Comparison of ENCODE assay signal across 8 mouse cellular contexts in genomic region chr3:107631523-107631958, GRCm38 (mm10). TPM values are rescaled to one million over a fixed set of nuclear protein-coding genes. Genes with fewer than 3 reads are reported as not detected.
DNase-seq lines count a peak whose midpoint lies in the region; ATAC-seq lines count a peak whose summit lies in the region.

Gene Strip1 (minus strand): TSS chr3:107631694.

- peaks cover 7 to 9% of the 10 kb centered on the region in 2 experiments; a peak in 3 of 4 replicates for H3K4me1 ChIP-seq in heart, embryonic 14.5 days (ENCODE audit: control insufficient read depth in 2 of 2, insufficient read depth in 2 of 2, low read length in 2 of 2)
- peaks cover 16% of the 10 kb centered on the region for H3K4me1 ChIP-seq in liver, embryonic 13.5 days (replicated peaks)
- H3K4me1 ChIP-seq in stomach, embryonic 16.5 days (ENCODE audit: control insufficient read depth, insufficient read depth, low read length) = peaks cover 5% of the 10 kb centered on the region; the same call in 1 of the 2 replicates

- peak; percentile 80 for DNase-seq in c-Kit-negative CD71-positive TER-119-positive erythroid progenitor cells, embryonic 14.5 days (ENCODE audit: low read depth, low spot score)
- DNase-seq in fibroblast of lung, adult 2 months (ENCODE audit: low read depth) = peak; percentile 88
- peak; percentile 96 for DNase-seq in kidney, postnatal 14 days
- DNase-seq in liver, embryonic 13.5 days = peak; percentile 90
- DNase-seq in neural tube, embryonic 10.5 days (ENCODE audit: extremely low spot score, low spot score) = peak; percentile 92

- H3K9me3 ChIP-seq in heart, embryonic 14.5 days (ENCODE audit: control insufficient read depth, low read length) = no peaks in the 10 kb centered on the region
- H3K9me3 ChIP-seq in liver, embryonic 13.5 days (replicated peaks) = no peaks in the 10 kb centered on the region
- no peaks in the 10 kb centered on the region for H3K9me3 ChIP-seq in stomach, embryonic 16.5 days (replicated peaks; ENCODE audit: control insufficient read depth, low read length)

- H3K9ac ChIP-seq in heart, embryonic 14.5 days (ENCODE audit: low read length) = peak within 1 kb of the TSS; percentile 98
- H3K9ac ChIP-seq in liver, embryonic 13.5 days = peak within 1 kb of the TSS; percentile 94
- H3K9ac ChIP-seq in stomach, embryonic 16.5 days (ENCODE audit: low read length) = peak within 1 kb of the TSS; percentile 98

- ATAC-seq in CD4-positive, CD25-positive, alpha-beta regulatory T cell, adult 4 months = peak; percentile 97
- ATAC-seq in heart, embryonic 14.5 days (ENCODE audit: insufficient number of reproducible peaks, insufficient read depth, low FRiP score, low read depth) = peak; percentile 90
- peak; percentile 97 for ATAC-seq in liver, embryonic 13.5 days (ENCODE audit: low read depth)
- ATAC-seq in stomach, embryonic 16.5 days (ENCODE audit: insufficient read depth, low FRiP score) = peak; percentile 96

- H3K36me3 ChIP-seq in heart, embryonic 14.5 days (ENCODE audit: control insufficient read depth, insufficient read depth, low read length) = peaks cover 29% of the 10 kb centered on the region
- H3K36me3 ChIP-seq in liver, embryonic 13.5 days = peaks cover 14% of the 10 kb centered on the region
- H3K36me3 ChIP-seq in stomach, embryonic 16.5 days (ENCODE audit: control insufficient read depth, insufficient read depth, low read length) = peaks cover 7% of the 10 kb centered on the region; the same call in 1 of the 2 replicates

- peak within 1 kb of the TSS; percentile 87 for H3K4me2 ChIP-seq in heart, embryonic 14.5 days (ENCODE audit: low read length)
- peak within 1 kb of the TSS; percentile 94 for H3K4me2 ChIP-seq in liver, embryonic 13.5 days
- peak within 1 kb of the TSS; percentile 94 for H3K4me2 ChIP-seq in stomach, embryonic 16.5 days (ENCODE audit: low read depth, low read length)

- peak within 1 kb of the TSS; percentile 87 to 100 for H3K4me3 ChIP-seq in heart, embryonic 14.5 days (ENCODE audit: control insufficient read depth in 1 of 2, insufficient read depth in 1 of 2, low read depth in 1 of 2, low read length in 2 of 2)
- peak within 1 kb of the TSS; percentile 95 for H3K4me3 ChIP-seq in liver, embryonic 13.5 days (replicated peaks)
- H3K4me3 ChIP-seq in stomach, embryonic 16.5 days (replicated peaks; ENCODE audit: low read length) = peak within 1 kb of the TSS; percentile 99

- 0% methylated on average over 35 of the region's 35 CpGs for WGBS in heart, embryonic 14.5 days
- WGBS in liver, embryonic 13.5 days (ENCODE audit: insufficient replicate concordance) = 0% methylated on average over 35 of the region's 35 CpGs
- WGBS in stomach, embryonic 16.5 days = under 1% methylated on average over 35 of the region's 35 CpGs

- H3K27ac ChIP-seq in heart, embryonic 14.5 days (replicated peaks in 1 of 2; ENCODE audit: control insufficient read depth in 1 of 2, insufficient read depth in 1 of 2, low read depth in 2 of 2, low read length in 2 of 2) = peak within 1 kb of the TSS; percentile 94 to 96
- H3K27ac ChIP-seq in liver, embryonic 13.5 days = peak within 1 kb of the TSS; percentile 80
- peak within 1 kb of the TSS; percentile 94 for H3K27ac ChIP-seq in stomach, embryonic 16.5 days (ENCODE audit: low read length)

- H3K27me3 ChIP-seq in heart, embryonic 14.5 days (ENCODE audit: control insufficient read depth, insufficient read depth, low read length) = no peaks in the 10 kb centered on the region
- H3K27me3 ChIP-seq in liver, embryonic 13.5 days = no peaks in the 10 kb centered on the region
- H3K27me3 ChIP-seq in stomach, embryonic 16.5 days (ENCODE audit: control insufficient read depth, insufficient read depth, low read length) = no peaks in the 10 kb centered on the region

RNA-seq across cellular contexts. Expression of gene Strip1, which starts in this region (rescaled TPM):
- polyA plus RNA-seq in CD4-positive, CD25-positive, alpha-beta regulatory T cell, adult 4 months (2017; shearing (Covaris generic)) = 10 to 100 TPM; 18.8 to 19.4 TPM
- 40.3 TPM in 2 replicates for polyA plus RNA-seq in heart, embryonic 14.5 days (2014; fragmentation: Nextera tagmentation; extraction: Ambion mirVana)
- polyA plus RNA-seq in liver, embryonic 13.5 days (2015; fragmentation: Nextera tagmentation; extraction: Ambion mirVana) = 10.4 and 10.6 TPM in 2 replicates
- polyA plus RNA-seq in stomach, embryonic 16.5 days (2015; fragmentation: Nextera tagmentation; extraction: Ambion mirVana) = 32.7 and 36.4 TPM in 2 replicates

Comparison
In these comparisons a context has a peak if more than half of its experiments do, and no peak if none do; other contexts are left out.
1. Peak in every context shown above with its lines: DNase-seq, ATAC-seq, H3K4me3 ChIP-seq and H3K27ac ChIP-seq.